Mouse (Mus musculus): ENCODE measurements around the gene Wfdc1. TPM values are rescaled to one million over a fixed set of nuclear protein-coding genes. Genes with fewer than 3 reads are reported as not detected.
A peak's percentile ranks its signal among the peaks of the same experiment; 100 is the strongest.

The Wfdc1 gene
- polyA plus RNA-seq, 1 experiment from 2014 or later, result 8.3 TPM

- no peak for ATAC-seq
- H3K4me3 ChIP-seq (ENCODE audit: low read length), result no peak overlapping the region
- no peak overlapping the region for H3K9ac ChIP-seq (ENCODE audit: low read depth, low read length)
- H3K9me3 ChIP-seq (ENCODE audit: control insufficient read depth, low read length), result no peaks in the 10 kb centered on the region
- WGBS, result 91% methylated on average over 7 of the region's 7 CpGs
- H3K27me3 ChIP-seq (replicated peaks; ENCODE audit: control insufficient read depth, insufficient read depth, low read length), result no peaks in the 10 kb centered on the region
- no peak overlapping the region for H3K27ac ChIP-seq (ENCODE audit: low read depth, low read length)
- no peak overlapping the region for H3K4me2 ChIP-seq (ENCODE audit: low read length)
- no peaks in the 10 kb centered on the region for H3K4me1 ChIP-seq (ENCODE audit: control insufficient read depth, insufficient read depth, low read depth, low read length)
- no peaks in the 10 kb centered on the region for H3K36me3 ChIP-seq (ENCODE audit: control insufficient read depth, insufficient read depth, low read length)
Measured at GRCm38 (mm10) chr8:119624916-119625315, 41.2 kb upstream of the Wfdc1 start.

- WGBS, result 73% methylated on average over 22 of the region's 22 CpGs
- Histone ChIP-seq H3K27me3 (replicated peaks; ENCODE audit: control insufficient read depth, insufficient read depth, low read length) (no peaks in the 10 kb centered on the region), H3K4me1 (ENCODE audit: control insufficient read depth, insufficient read depth, low read depth, low read length) (no peaks in the 10 kb centered on the region), H3K27ac (ENCODE audit: low read depth, low read length) (no peak overlapping the region), H3K4me2 (ENCODE audit: low read length) (no peak overlapping the region), H3K9ac (ENCODE audit: low read depth, low read length) (no peak overlapping the region), H3K9me3 (ENCODE audit: control insufficient read depth, low read length) (no peaks in the 10 kb centered on the region), H3K4me3 (ENCODE audit: low read length) (no peak overlapping the region), H3K36me3 (ENCODE audit: control insufficient read depth, insufficient read depth, low read length) (no peaks in the 10 kb centered on the region)
- ATAC-seq, result no peak
Measured at GRCm38 (mm10) chr8:119625788-119626187, 40.4 kb upstream of the Wfdc1 start.

GRCm38 (mm10) chr8:119627199-119627598 lies 39.0 kb upstream of the Wfdc1 start:
- H3K4me2 ChIP-seq (ENCODE audit: low read length), result no peak overlapping the region
- no peak overlapping the region for H3K27ac ChIP-seq (ENCODE audit: low read depth, low read length)
- H3K4me3 ChIP-seq (ENCODE audit: low read length), result no peak overlapping the region
- 0 out of 2 replicates have a peak, but pooled peaks cover 2% of the 10 kb centered on the region for H3K27me3 ChIP-seq (replicated peaks; ENCODE audit: control insufficient read depth, insufficient read depth, low read length)
- H3K4me1 ChIP-seq (ENCODE audit: control insufficient read depth, insufficient read depth, low read depth, low read length), result no peaks in the 10 kb centered on the region
- no peak overlapping the region for H3K9ac ChIP-seq (ENCODE audit: low read depth, low read length)
- H3K9me3 ChIP-seq (ENCODE audit: control insufficient read depth, low read length), result no peaks in the 10 kb centered on the region
- 76% methylated on average over 7 of the region's 7 CpGs for WGBS
- no peak for ATAC-seq
- no peaks in the 10 kb centered on the region for H3K36me3 ChIP-seq (ENCODE audit: control insufficient read depth, insufficient read depth, low read length)

- ATAC-seq, result no peak
- H3K36me3 ChIP-seq (ENCODE audit: control insufficient read depth, insufficient read depth, low read length), result no peaks in the 10 kb centered on the region
- H3K9ac ChIP-seq (ENCODE audit: low read depth, low read length), result no peak overlapping the region
- WGBS, result 44% methylated on average over 10 of the region's 10 CpGs
- H3K27me3 ChIP-seq (replicated peaks; ENCODE audit: control insufficient read depth, insufficient read depth, low read length), result 0 out of 2 replicates have a peak, but pooled peaks cover 2% of the 10 kb centered on the region
- no peak overlapping the region for H3K4me3 ChIP-seq (ENCODE audit: low read length)
- H3K4me2 ChIP-seq (ENCODE audit: low read length), result no peak overlapping the region
- H3K4me1 ChIP-seq (ENCODE audit: control insufficient read depth, insufficient read depth, low read depth, low read length), result no peaks in the 10 kb centered on the region
- H3K9me3 ChIP-seq (ENCODE audit: control insufficient read depth, low read length), result no peaks in the 10 kb centered on the region
- H3K27ac ChIP-seq (ENCODE audit: low read depth, low read length), result no peak overlapping the region
Measured at GRCm38 (mm10) chr8:119627613-119628359, 38.4 kb upstream of the Wfdc1 start.

DNA sequence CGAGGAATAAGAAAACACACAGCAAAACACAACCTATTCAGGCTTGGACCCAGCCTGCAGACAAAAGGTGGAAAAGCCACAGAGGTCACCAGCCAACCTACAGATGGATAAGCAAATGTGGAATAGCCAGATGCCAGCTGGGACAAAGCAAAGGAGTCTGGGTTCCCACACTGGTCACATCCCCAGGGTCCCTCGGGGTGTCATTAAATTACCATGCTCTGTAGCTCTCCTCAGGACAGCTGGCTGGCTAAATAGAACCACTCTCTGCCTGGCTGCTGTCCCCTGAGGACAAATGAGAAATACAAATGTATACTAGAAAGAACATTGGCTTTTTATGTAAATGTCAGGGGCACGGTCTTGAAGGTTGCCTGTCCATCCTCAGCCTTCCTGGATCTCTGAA lies 35.3 kb upstream of the Wfdc1 start:
- H3K9me3 ChIP-seq (ENCODE audit: control insufficient read depth, low read length), result no peaks in the 10 kb centered on the region
- peaks cover 3% of the 10 kb centered on the region for H3K4me1 ChIP-seq (ENCODE audit: control insufficient read depth, insufficient read depth, low read depth, low read length)
- H3K4me2 ChIP-seq (ENCODE audit: low read length), result no peak overlapping the region
- 20% methylated on average over 3 of the region's 3 CpGs for WGBS
- no peaks in the 10 kb centered on the region for H3K36me3 ChIP-seq (ENCODE audit: control insufficient read depth, insufficient read depth, low read length)
- no peak overlapping the region for H3K4me3 ChIP-seq (ENCODE audit: low read length)
- H3K27ac ChIP-seq (ENCODE audit: low read depth, low read length), result no peak overlapping the region
- peaks cover 7% of the 10 kb centered on the region for H3K27me3 ChIP-seq (replicated peaks; ENCODE audit: control insufficient read depth, insufficient read depth, low read length)
- ATAC-seq, result no peak
- no peak overlapping the region for H3K9ac ChIP-seq (ENCODE audit: low read depth, low read length)

DNA sequence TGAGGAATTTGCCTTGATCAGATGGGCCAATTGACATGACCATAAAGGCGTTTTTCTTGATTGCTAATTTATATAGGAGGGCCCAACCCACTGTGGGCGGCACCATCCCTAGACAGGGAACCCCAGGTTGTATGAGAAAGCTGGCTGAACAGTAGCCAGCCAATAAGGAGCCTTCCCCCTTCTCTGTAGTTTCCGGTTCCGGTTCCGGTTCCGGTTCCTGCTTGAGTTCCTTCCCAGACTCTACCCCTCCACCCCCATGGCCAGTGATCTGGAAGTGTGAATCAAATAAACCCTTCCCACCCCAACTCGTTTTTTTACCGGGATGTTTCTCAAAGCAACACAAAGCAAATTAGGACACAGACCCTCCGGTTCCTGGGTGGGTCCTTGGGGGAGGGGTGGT lies 33.9 kb upstream of the Wfdc1 start:
- Histone ChIP-seq H3K27ac (ENCODE audit: low read depth, low read length) (no peak overlapping the region), H3K4me2 (ENCODE audit: low read length) (no peak overlapping the region), H3K36me3 (ENCODE audit: control insufficient read depth, insufficient read depth, low read length) (no peaks in the 10 kb centered on the region), H3K4me3 (ENCODE audit: low read length) (no peak overlapping the region), H3K27me3 (replicated peaks; ENCODE audit: control insufficient read depth, insufficient read depth, low read length) (peaks cover 7% of the 10 kb centered on the region), H3K9me3 (ENCODE audit: control insufficient read depth, low read length) (no peaks in the 10 kb centered on the region), H3K9ac (ENCODE audit: low read depth, low read length) (no peak overlapping the region), H3K4me1 (ENCODE audit: control insufficient read depth, insufficient read depth, low read depth, low read length) (peaks cover 3% of the 10 kb centered on the region)
- WGBS, result 89% methylated on average over 9 of the region's 9 CpGs
- no peak for ATAC-seq

- Histone ChIP-seq H3K36me3 (ENCODE audit: control insufficient read depth, insufficient read depth, low read length) (no peaks in the 10 kb centered on the region), H3K4me2 (ENCODE audit: low read length) (no peak overlapping the region), H3K9ac (ENCODE audit: low read depth, low read length) (0 out of 2 replicates have a peak overlapping the region, but pooled peaks have one; percentile 6), H3K4me3 (ENCODE audit: low read length) (no peak overlapping the region), H3K27ac (ENCODE audit: low read depth, low read length) (no peak overlapping the region), H3K9me3 (ENCODE audit: control insufficient read depth, low read length) (no peaks in the 10 kb centered on the region), H3K27me3 (replicated peaks; ENCODE audit: control insufficient read depth, insufficient read depth, low read length) (peaks cover 7% of the 10 kb centered on the region), H3K4me1 (ENCODE audit: control insufficient read depth, insufficient read depth, low read depth, low read length) (peaks cover 3% of the 10 kb centered on the region)
- no peak for ATAC-seq
- 49% methylated on average over 29 of the region's 29 CpGs for WGBS
Measured at GRCm38 (mm10) chr8:119632909-119633308, 33.3 kb upstream of the Wfdc1 start.

GRCm38 (mm10) chr8:119634616-119635336 lies 31.4 kb upstream of the Wfdc1 start:
- no peak overlapping the region for H3K27ac ChIP-seq (ENCODE audit: low read depth, low read length)
- H3K36me3 ChIP-seq (ENCODE audit: control insufficient read depth, insufficient read depth, low read length), result no peaks in the 10 kb centered on the region
- no peak for ATAC-seq
- H3K4me2 ChIP-seq (ENCODE audit: low read length), result no peak overlapping the region
- no peak overlapping the region for H3K4me3 ChIP-seq (ENCODE audit: low read length)
- H3K4me1 ChIP-seq (ENCODE audit: control insufficient read depth, insufficient read depth, low read depth, low read length), result peaks cover 3% of the 10 kb centered on the region
- H3K9me3 ChIP-seq (ENCODE audit: control insufficient read depth, low read length), result no peaks in the 10 kb centered on the region
- 17% methylated on average over 14 of the region's 14 CpGs for WGBS
- H3K27me3 ChIP-seq (replicated peaks; ENCODE audit: control insufficient read depth, insufficient read depth, low read length), result peaks cover 7% of the 10 kb centered on the region
- H3K9ac ChIP-seq (ENCODE audit: low read depth, low read length), result no peak overlapping the region; the same call in 1 of the 2 replicates

DNA sequence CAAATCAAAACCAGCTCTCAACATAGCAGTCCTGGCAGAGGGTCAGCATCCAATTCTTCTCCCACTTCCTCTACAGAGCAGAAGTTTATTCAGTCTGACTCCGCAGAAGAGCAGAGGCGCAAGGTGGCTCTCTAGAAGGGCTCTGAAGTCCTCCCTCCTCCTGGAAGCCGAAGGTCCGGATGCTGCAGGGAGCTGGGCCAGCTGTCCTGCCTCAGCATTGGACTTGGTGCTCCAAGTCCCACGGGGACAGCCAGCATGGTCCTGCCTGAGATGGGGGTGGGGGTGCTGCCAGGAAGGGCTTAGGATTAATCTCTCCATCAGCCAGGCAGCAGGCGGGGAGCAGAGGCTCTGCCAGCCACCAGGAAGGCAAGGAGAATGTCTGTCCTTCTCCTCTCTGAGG lies 30.8 kb upstream of the Wfdc1 start, which contains the start of gene Kcng4:
Kcng4 (minus strand) TSS at position 303 of the 400 bp plus-strand sequence.
- no peaks in the 10 kb centered on the region for H3K36me3 ChIP-seq (ENCODE audit: control insufficient read depth, insufficient read depth, low read length)
- peaks cover 7% of the 10 kb centered on the region for H3K27me3 ChIP-seq (replicated peaks; ENCODE audit: control insufficient read depth, insufficient read depth, low read length)
- H3K4me3 ChIP-seq (ENCODE audit: low read length), result no peak within 1 kb of the TSS
- peak within 1 kb of the TSS; percentile 3 for H3K9ac ChIP-seq (ENCODE audit: low read depth, low read length)
- H3K4me1 ChIP-seq (ENCODE audit: control insufficient read depth, insufficient read depth, low read depth, low read length), result peaks cover 3% of the 10 kb centered on the region
- H3K4me2 ChIP-seq (ENCODE audit: low read length), result no peak within 1 kb of the TSS
- no peaks in the 10 kb centered on the region for H3K9me3 ChIP-seq (ENCODE audit: control insufficient read depth, low read length)
- H3K27ac ChIP-seq (ENCODE audit: low read depth, low read length), result no peak within 1 kb of the TSS
- WGBS, result 38% methylated on average over 6 of the region's 6 CpGs
- 0 out of 2 replicates have a peak, but pooled peaks have one; percentile 20 for ATAC-seq

All from hindbrain, embryonic 16.5 days (tissue).